Mouse (Mus musculus): ENCODE results near the gene Bcar3.

DNA sequence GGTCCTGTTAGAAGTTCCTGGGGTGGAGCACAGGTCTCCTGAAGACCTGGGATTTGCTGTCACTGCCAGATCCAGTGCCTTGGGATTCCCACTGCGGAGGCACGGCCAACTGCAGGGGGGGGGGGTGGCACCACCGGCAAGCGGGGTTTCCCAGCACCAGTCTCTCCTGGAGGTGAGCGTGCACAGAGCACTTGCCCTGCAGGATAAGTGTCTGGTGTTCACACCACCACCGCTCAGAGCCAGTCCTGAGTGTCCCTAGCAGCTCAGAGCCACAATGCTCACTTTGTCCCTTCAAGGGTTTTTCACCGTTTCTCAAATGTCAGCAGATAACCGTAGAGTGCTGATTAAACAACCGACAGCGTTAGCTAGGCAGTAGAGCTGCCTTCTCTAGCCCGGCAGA lies 22.7 kb downstream of the Bcar3 start:
- no peak for TF ChIP-seq CTCF (conservative IDR thresholded peaks at IDR 0.05 in 1 of 2, IDR thresholded peaks at IDR 0.05 in 1 of 2; ENCODE audit: low read depth in 2 of 2, low read length in 2 of 2)
- TF ChIP-seq KAT2A (IDR thresholded peaks at IDR 0.05; ENCODE audit: insufficient replicate concordance, low read length), result no peak
- TF ChIP-seq POLR2A (IDR thresholded peaks at IDR 0.05; ENCODE audit: low read depth, low read length), result no peak
- TF ChIP-seq MAX (IDR thresholded peaks at IDR 0.05; ENCODE audit: low read length), result no peak
- no peak for TF ChIP-seq USF2 (conservative IDR thresholded peaks at IDR 0.05; ENCODE audit: low read depth, low read length)
- no peak for TF ChIP-seq ZKSCAN1 (IDR thresholded peaks at IDR 0.05; ENCODE audit: borderline replicate concordance, low read depth, low read length)
- TF ChIP-seq BHLHE40 (IDR thresholded peaks at IDR 0.05; ENCODE audit: low read depth, low read length), result no peak
- no peak for TF ChIP-seq EP300 (IDR thresholded peaks at IDR 0.05; ENCODE audit: low read length)
